ENCODE assay signal across 9 mouse cellular contexts in genomic region chr17:12412181-12412890, GRCm38 (mm10). TPM values are rescaled to one million over a fixed set of nuclear protein-coding genes. Genes with fewer than 3 reads are reported as not detected.
DNase-seq lines count a peak whose midpoint lies in the region; ATAC-seq lines count a peak whose summit lies in the region.
"Had no signal": no experiment of that assay in that cellular context is flagged by ENCODE, and none has a peak within 500 bp of the region (broad histone marks: within the 10 kb centered on the region; RNA-seq: fewer than 3 reads in every experiment).

No protein-coding gene starts in this region.

- H3K4me3 ChIP-seq in limb, embryonic 15.5 days, result no peak overlapping the region
- no peak overlapping the region for H3K4me3 ChIP-seq in forebrain, embryonic 16.5 days (replicated peaks; ENCODE audit: low read length)

- no peaks in the 10 kb centered on the region for H3K9me3 ChIP-seq in limb, embryonic 15.5 days
- H3K9me3 ChIP-seq in forebrain, embryonic 16.5 days (ENCODE audit: control insufficient read depth, low read length), result no peaks in the 10 kb centered on the region

- no peak for ATAC-seq in limb, embryonic 15.5 days (ENCODE audit: insufficient number of reproducible peaks, low FRiP score, low TSS enrichment, low read depth)
- no peak for ATAC-seq in forebrain, embryonic 16.5 days

- DNase-seq in urinary bladder, postnatal 14 days (ENCODE audit: low spot score), result peak; percentile 48
- DNase-seq in urinary bladder, postnatal 25 days (ENCODE audit: low spot score), result no peak
- DNase-seq in kidney, adult 11 months, result peak; percentile 45
- no peak for DNase-seq in retina, postnatal 1 day
- no peak for DNase-seq in layer of hippocampus, adult 9-10 months (ENCODE audit: low spot score)
- DNase-seq in cerebellum, postnatal 14 days, result no peak
- DNase-seq: cerebellum, adult 2 months had no signal

- H3K27me3 ChIP-seq in limb, embryonic 15.5 days, result no peaks in the 10 kb centered on the region
- H3K27me3 ChIP-seq in forebrain, embryonic 16.5 days (replicated peaks; ENCODE audit: control insufficient read depth, insufficient read depth, low read length), result no peaks in the 10 kb centered on the region

- no peak overlapping the region for H3K4me2 ChIP-seq in limb, embryonic 15.5 days
- H3K4me2 ChIP-seq in forebrain, embryonic 16.5 days (ENCODE audit: low read length), result no peak overlapping the region

- no peaks in the 10 kb centered on the region for H3K36me3 ChIP-seq in limb, embryonic 15.5 days
- H3K36me3 ChIP-seq in forebrain, embryonic 16.5 days (ENCODE audit: control insufficient read depth, insufficient read depth), result no peaks in the 10 kb centered on the region

- peak overlapping the region; percentile 5; the same call in 1 of the 2 replicates for H3K27ac ChIP-seq in limb, embryonic 15.5 days
- no peak overlapping the region for H3K27ac ChIP-seq in forebrain, embryonic 16.5 days (ENCODE audit: low read length)

- peaks cover 37% of the 10 kb centered on the region for H3K4me1 ChIP-seq in limb, embryonic 15.5 days
- no peaks in the 10 kb centered on the region for H3K4me1 ChIP-seq in forebrain, embryonic 16.5 days (replicated peaks; ENCODE audit: control insufficient read depth, insufficient read depth, low read length)

- H3K9ac ChIP-seq in limb, embryonic 15.5 days, result no peak overlapping the region
- H3K9ac ChIP-seq in forebrain, embryonic 16.5 days (replicated peaks; ENCODE audit: low read depth, low read length), result no peak overlapping the region

- WGBS in limb, embryonic 15.5 days, result 37% methylated on average over 10 of the region's 10 CpGs
- 65% methylated on average over 10 of the region's 10 CpGs for WGBS in forebrain, embryonic 16.5 days

RNA-seq across cellular contexts. Expression of gene Plg, which starts 33.9 kb away (rescaled TPM):
- polyA plus RNA-seq in limb, embryonic 15.5 days (2015; fragmentation: Nextera tagmentation; extraction: Ambion mirVana), result 0.07 and 0.70 TPM in 2 replicates
- polyA plus RNA-seq in forebrain, embryonic 16.5 days (2015; fragmentation: Nextera tagmentation; extraction: Ambion mirVana), result 0.08 TPM in 1 of 2 replicates, not detected in the other

Comparison
In these comparisons a context has a peak if more than half of its experiments do, and no peak if none do; other contexts are left out.
1. DNase-seq: peak in urinary bladder, postnatal 14 days (single experiment) and kidney, adult 11 months (single experiment); none in urinary bladder, postnatal 25 days (single experiment), retina, postnatal 1 day (single experiment), layer of hippocampus, adult 9-10 months (single experiment) and cerebellum, postnatal 14 days (0 of 2).